Mouse (Mus musculus) mouse trophoblast stem cell (cell line): Measurements from ENCODE around the gene Mab21l2.

Source experiments
- in situ Hi-C, 2 experiments: fragments of 300-500 bp; cut with MseI, MboI; formaldehyde crosslinking; loops; 2 replicates in 1 of 2; 3 replicates in 1 of 2; pipeline ENCODE4 v1.15.1; 2025

Mab21l2 gene

DNA sequence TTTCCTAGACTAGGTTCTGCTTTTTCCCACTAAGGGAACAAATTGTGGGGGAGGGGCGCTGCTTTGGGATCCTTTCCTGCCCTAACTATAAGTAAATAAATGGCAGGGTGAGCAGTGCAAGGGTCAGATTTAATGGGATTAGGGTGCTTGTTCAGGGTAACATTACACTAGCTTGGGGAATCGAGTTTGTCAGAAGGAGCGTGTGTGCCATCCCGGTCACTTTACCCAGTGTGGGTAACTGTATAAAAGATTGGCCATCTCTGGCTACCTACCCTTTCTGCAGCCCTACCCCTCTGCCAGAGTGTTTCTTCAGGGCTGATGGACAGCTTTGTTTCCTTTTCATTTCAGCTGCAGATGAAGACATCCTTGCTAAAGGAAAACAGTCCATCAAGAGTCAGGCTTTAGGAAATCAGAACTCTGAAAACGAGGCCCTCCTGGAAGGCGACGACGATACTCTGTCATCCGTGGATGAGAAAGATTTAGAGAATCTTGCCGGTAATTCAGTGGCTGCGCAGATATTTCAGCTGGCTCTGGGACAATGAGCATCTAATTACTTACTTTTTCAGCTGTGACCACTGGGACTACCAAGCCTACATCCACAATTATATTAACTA, 8.8 kb downstream of the Mab21l2 start:
- in situ Hi-C loops, result no loop called here

GRCm38 (mm10) chr3:86538645-86539554, 9.5 kb downstream of the Mab21l2 start:
- in situ Hi-C loops, result no loop called here

- in situ Hi-C loops, result no loop called here
These were observed 11.7 kb downstream of the Mab21l2 start for GRCm38 (mm10) chr3:86536751-86537150.

GRCm38 (mm10) chr3:86531531-86532269, 16.7 kb downstream of the Mab21l2 start:
- in situ Hi-C loops, result no loop called here

- in situ Hi-C loops, result no loop called here
These were observed 25.4 kb downstream of the Mab21l2 start for GRCm38 (mm10) chr3:86522880-86523505.

GRCm38 (mm10) chr3:86518506-86519109, 29.8 kb downstream of the Mab21l2 start:
- in situ Hi-C loops, result no loop called here

DNA sequence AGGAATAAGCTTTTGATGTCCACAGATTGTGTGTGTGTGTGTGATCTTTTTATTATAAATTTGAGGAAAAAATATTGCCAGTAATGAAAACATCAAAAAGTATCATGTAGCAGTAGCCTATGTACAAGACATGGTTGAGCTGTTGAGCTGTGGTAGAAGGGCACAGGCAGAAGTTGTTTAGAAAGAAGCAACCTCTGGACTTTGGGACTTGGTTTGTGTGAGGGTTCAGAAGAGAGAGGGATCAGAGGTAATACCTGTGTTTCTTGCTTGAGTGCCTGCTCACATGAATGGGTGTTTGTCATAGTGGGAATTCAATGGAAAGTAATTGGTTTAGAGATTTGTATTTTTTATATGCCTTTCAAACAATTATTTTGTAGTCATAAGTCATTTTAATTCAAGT, 47.8 kb downstream of the Mab21l2 start:
- in situ Hi-C loops, result no loop called here
